Mouse (Mus musculus): ENCODE measurements around the gene Pira2. TPM values are rescaled to one million over a fixed set of nuclear protein-coding genes. Genes with fewer than 3 reads are reported as not detected.
"Not testable (repeated sequence)": the region's sequence is repeated elsewhere in the genome, so short reads cannot be mapped to it uniquely, and the experiment has no call there.

The Pira2 gene
- 0.22 and 0.58 TPM in 2 replicates for polyA plus RNA-seq (2014; fragmentation: Nextera tagmentation; extraction: Ambion mirVana)

- not testable (repeated sequence) for H3K4me2 ChIP-seq (ENCODE audit: low read depth, low read length); H3K4me1 ChIP-seq (ENCODE audit: control insufficient read depth, insufficient read depth, low read length); H3K27me3 ChIP-seq (replicated peaks; ENCODE audit: control insufficient read depth, insufficient read depth, low read length); H3K9ac ChIP-seq (ENCODE audit: low read depth, low read length); H3K9me3 ChIP-seq (ENCODE audit: control insufficient read depth, low read length); H3K36me3 ChIP-seq (ENCODE audit: control insufficient read depth, insufficient read depth, low read length); ATAC-seq (ENCODE audit: low read depth); DNase-seq (ENCODE audit: low spot score); H3K4me3 ChIP-seq (ENCODE audit: low read depth, low read length); H3K27ac ChIP-seq (replicated peaks; ENCODE audit: low read depth, low read length)
- WGBS: no CpG with 5 or more reads among the region's 2 CpGs
Measured at GRCm38 (mm10) chr7:3844951-3845350, at the start of gene Pira2. Gene Pira2 (minus strand): TSS chr7:3845051.

- H3K27me3 ChIP-seq (replicated peaks; ENCODE audit: control insufficient read depth, insufficient read depth, low read length); ATAC-seq (ENCODE audit: low read depth); H3K4me2 ChIP-seq (ENCODE audit: low read depth, low read length); H3K4me1 ChIP-seq (ENCODE audit: control insufficient read depth, insufficient read depth, low read length); DNase-seq (ENCODE audit: low spot score); H3K36me3 ChIP-seq (ENCODE audit: control insufficient read depth, insufficient read depth, low read length); H3K9me3 ChIP-seq (ENCODE audit: control insufficient read depth, low read length); H3K27ac ChIP-seq (replicated peaks; ENCODE audit: low read depth, low read length); H3K4me3 ChIP-seq (ENCODE audit: low read depth, low read length); H3K9ac ChIP-seq (ENCODE audit: low read depth, low read length): not testable (repeated sequence)
- WGBS: no CpG with 5 or more reads among the region's 1 CpGs
Measured at GRCm38 (mm10) chr7:3875032-3875431, 30.2 kb upstream of the Pira2 start.

GRCm38 (mm10) chr7:3837854-3838253, 7.0 kb downstream of the Pira2 start:
- no CpG with 5 or more reads among the region's 1 CpGs for WGBS
- H3K4me2 ChIP-seq (ENCODE audit: low read depth, low read length); DNase-seq (ENCODE audit: low spot score); H3K36me3 ChIP-seq (ENCODE audit: control insufficient read depth, insufficient read depth, low read length); H3K27ac ChIP-seq (replicated peaks; ENCODE audit: low read depth, low read length); H3K9ac ChIP-seq (ENCODE audit: low read depth, low read length); H3K27me3 ChIP-seq (replicated peaks; ENCODE audit: control insufficient read depth, insufficient read depth, low read length); H3K9me3 ChIP-seq (ENCODE audit: control insufficient read depth, low read length); H3K4me1 ChIP-seq (ENCODE audit: control insufficient read depth, insufficient read depth, low read length); H3K4me3 ChIP-seq (ENCODE audit: low read depth, low read length); ATAC-seq (ENCODE audit: low read depth): not testable (repeated sequence)

GRCm38 (mm10) chr7:3830633-3831032, 14.2 kb downstream of the Pira2 start:
- H3K36me3 ChIP-seq (ENCODE audit: control insufficient read depth, insufficient read depth, low read length); ATAC-seq (ENCODE audit: low read depth); H3K9ac ChIP-seq (ENCODE audit: low read depth, low read length); DNase-seq (ENCODE audit: low spot score); H3K4me3 ChIP-seq (ENCODE audit: low read depth, low read length); H3K27ac ChIP-seq (replicated peaks; ENCODE audit: low read depth, low read length); H3K4me1 ChIP-seq (ENCODE audit: control insufficient read depth, insufficient read depth, low read length); H3K27me3 ChIP-seq (replicated peaks; ENCODE audit: control insufficient read depth, insufficient read depth, low read length); H3K9me3 ChIP-seq (ENCODE audit: control insufficient read depth, low read length); H3K4me2 ChIP-seq (ENCODE audit: low read depth, low read length): not testable (repeated sequence)

GRCm38 (mm10) chr7:3825599-3825998, 19.3 kb downstream of the Pira2 start, which contains the start of gene Gm15448:
Gene Gm15448 (minus strand): TSS chr7:3825687.
- not testable (repeated sequence) for H3K4me2 ChIP-seq (ENCODE audit: low read depth, low read length); DNase-seq (ENCODE audit: low spot score); H3K36me3 ChIP-seq (ENCODE audit: control insufficient read depth, insufficient read depth, low read length); H3K27ac ChIP-seq (replicated peaks; ENCODE audit: low read depth, low read length); H3K9ac ChIP-seq (ENCODE audit: low read depth, low read length); H3K4me3 ChIP-seq (ENCODE audit: low read depth, low read length); H3K27me3 ChIP-seq (replicated peaks; ENCODE audit: control insufficient read depth, insufficient read depth, low read length); H3K9me3 ChIP-seq (ENCODE audit: control insufficient read depth, low read length); ATAC-seq (ENCODE audit: low read depth); H3K4me1 ChIP-seq (ENCODE audit: control insufficient read depth, insufficient read depth, low read length)
- 38% methylated on average over 1 of the region's 3 CpGs for WGBS

- not testable (repeated sequence) for H3K9me3 ChIP-seq (ENCODE audit: control insufficient read depth, low read length); H3K4me1 ChIP-seq (ENCODE audit: control insufficient read depth, insufficient read depth, low read length); H3K36me3 ChIP-seq (ENCODE audit: control insufficient read depth, insufficient read depth, low read length); H3K4me2 ChIP-seq (ENCODE audit: low read depth, low read length); H3K27me3 ChIP-seq (replicated peaks; ENCODE audit: control insufficient read depth, insufficient read depth, low read length); H3K9ac ChIP-seq (ENCODE audit: low read depth, low read length); H3K27ac ChIP-seq (replicated peaks; ENCODE audit: low read depth, low read length); ATAC-seq (ENCODE audit: low read depth); H3K4me3 ChIP-seq (ENCODE audit: low read depth, low read length); DNase-seq (ENCODE audit: low spot score)
Measured at GRCm38 (mm10) chr7:3811912-3812311, 32.9 kb downstream of the Pira2 start.

GRCm38 (mm10) chr7:3802935-3803334, 41.9 kb downstream of the Pira2 start:
- not testable (repeated sequence) for H3K27ac ChIP-seq (replicated peaks; ENCODE audit: low read depth, low read length); H3K36me3 ChIP-seq (ENCODE audit: control insufficient read depth, insufficient read depth, low read length); H3K4me2 ChIP-seq (ENCODE audit: low read depth, low read length); H3K9ac ChIP-seq (ENCODE audit: low read depth, low read length); H3K4me1 ChIP-seq (ENCODE audit: control insufficient read depth, insufficient read depth, low read length); ATAC-seq (ENCODE audit: low read depth); H3K4me3 ChIP-seq (ENCODE audit: low read depth, low read length); H3K27me3 ChIP-seq (replicated peaks; ENCODE audit: control insufficient read depth, insufficient read depth, low read length); H3K9me3 ChIP-seq (ENCODE audit: control insufficient read depth, low read length); DNase-seq (ENCODE audit: low spot score)
- WGBS: 71% methylated on average over 4 of the region's 4 CpGs

- H3K4me2 ChIP-seq (ENCODE audit: low read depth, low read length); H3K4me3 ChIP-seq (ENCODE audit: low read depth, low read length); H3K36me3 ChIP-seq (ENCODE audit: control insufficient read depth, insufficient read depth, low read length); H3K4me1 ChIP-seq (ENCODE audit: control insufficient read depth, insufficient read depth, low read length); DNase-seq (ENCODE audit: low spot score); H3K9me3 ChIP-seq (ENCODE audit: control insufficient read depth, low read length); H3K27me3 ChIP-seq (replicated peaks; ENCODE audit: control insufficient read depth, insufficient read depth, low read length); H3K27ac ChIP-seq (replicated peaks; ENCODE audit: low read depth, low read length); H3K9ac ChIP-seq (ENCODE audit: low read depth, low read length); ATAC-seq (ENCODE audit: low read depth): not testable (repeated sequence)
- WGBS: 79% methylated on average over 3 of the region's 3 CpGs
Measured at GRCm38 (mm10) chr7:3799940-3800339, 44.9 kb downstream of the Pira2 start.

GRCm38 (mm10) chr7:3796286-3796685, 48.6 kb downstream of the Pira2 start:
- not testable (repeated sequence) for H3K27me3 ChIP-seq (replicated peaks; ENCODE audit: control insufficient read depth, insufficient read depth, low read length); H3K4me2 ChIP-seq (ENCODE audit: low read depth, low read length); H3K9me3 ChIP-seq (ENCODE audit: control insufficient read depth, low read length); ATAC-seq (ENCODE audit: low read depth); H3K9ac ChIP-seq (ENCODE audit: low read depth, low read length); DNase-seq (ENCODE audit: low spot score); H3K36me3 ChIP-seq (ENCODE audit: control insufficient read depth, insufficient read depth, low read length); H3K4me1 ChIP-seq (ENCODE audit: control insufficient read depth, insufficient read depth, low read length); H3K4me3 ChIP-seq (ENCODE audit: low read depth, low read length); H3K27ac ChIP-seq (replicated peaks; ENCODE audit: low read depth, low read length)

Measured in embryonic facial prominence, embryonic 14.5 days (tissue).